Mouse (Mus musculus): ENCODE measurements at regions not wholly inside any gene's neighbourhood (a gene's known extent, or its start where the extent isn't known, plus 50 kb on each side); places are given as distances from the start of the nearest gene placed in this dataset.
"Not testable (repeated sequence)": the region's sequence is repeated elsewhere in the genome, so short reads cannot be mapped to it uniquely, and the experiment has no call there.

DNA sequence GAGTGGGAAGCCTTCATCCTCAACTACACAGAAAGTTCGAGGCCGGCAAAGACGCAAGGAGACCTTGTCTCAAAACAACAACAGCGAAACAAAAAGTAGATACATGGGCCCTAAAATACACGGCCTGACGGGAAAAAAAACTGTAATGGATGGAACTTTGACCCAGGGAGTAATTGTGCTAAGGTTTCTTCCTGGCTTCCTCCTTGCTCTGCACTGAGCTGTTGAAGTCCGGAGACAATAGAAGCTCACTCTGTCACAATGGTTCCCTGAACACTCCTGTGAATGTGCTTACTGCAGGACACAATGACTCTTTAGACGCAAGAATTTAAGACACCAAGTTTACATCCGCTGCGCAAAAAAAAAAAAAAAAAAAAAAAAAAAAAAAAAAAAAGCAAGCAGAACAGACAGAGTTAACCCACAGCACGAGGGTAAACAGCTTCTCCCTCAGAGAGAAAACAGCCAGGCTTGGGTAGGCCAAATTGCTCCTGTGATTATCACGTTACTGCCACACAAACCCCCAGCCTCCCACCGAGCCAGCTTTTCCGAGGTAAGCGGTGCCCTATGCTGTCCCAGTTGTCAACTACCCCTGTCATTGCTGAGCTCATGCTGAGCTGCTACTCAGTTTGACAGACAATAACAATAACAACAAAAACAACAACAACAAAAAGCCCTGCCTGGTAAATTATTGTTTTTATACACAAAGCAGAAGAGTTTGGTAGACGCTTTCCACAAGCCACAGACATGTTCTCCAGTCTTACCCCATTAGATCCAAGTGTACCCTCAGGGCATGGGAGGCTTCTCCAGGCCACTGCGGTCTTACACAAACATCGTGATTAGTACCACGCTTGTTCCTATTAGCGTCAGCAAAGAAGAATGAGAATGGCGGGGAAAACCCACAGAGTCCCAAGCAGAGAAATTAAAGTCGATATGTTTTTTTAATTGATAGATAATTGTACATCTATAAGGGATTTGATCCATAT, 77.7 kb upstream of the Jarid2 start:
- no peak for ATAC-seq (replicated peaks; ENCODE audit: low FRiP score, poor library complexity, severe bottlenecking)

DNA sequence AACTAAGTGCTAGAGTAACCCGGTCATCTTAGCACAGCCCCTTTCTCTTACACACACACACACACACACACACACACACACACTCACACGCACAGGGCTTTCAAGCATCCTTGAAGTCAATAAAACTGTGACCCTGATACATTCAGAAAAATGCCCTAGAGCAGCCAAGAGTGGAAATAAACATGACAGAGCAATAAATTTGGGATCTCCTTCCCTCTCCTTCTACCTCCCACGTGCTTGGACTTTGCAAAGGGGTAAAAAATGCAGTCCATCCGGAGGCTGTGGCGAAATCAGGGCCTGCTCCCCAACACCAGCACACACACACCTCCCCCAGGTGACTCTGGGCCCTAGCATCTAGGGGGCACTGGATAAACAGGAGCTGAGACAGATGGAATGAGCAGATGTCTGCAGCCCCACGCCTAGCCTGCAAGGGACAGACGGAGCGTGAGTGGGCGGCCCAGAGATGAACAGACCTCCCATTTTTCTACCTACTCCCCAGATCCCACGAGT, 71.3 kb upstream of the Jarid2 start:
- no peak for ATAC-seq (replicated peaks; ENCODE audit: low FRiP score, poor library complexity, severe bottlenecking)

DNA sequence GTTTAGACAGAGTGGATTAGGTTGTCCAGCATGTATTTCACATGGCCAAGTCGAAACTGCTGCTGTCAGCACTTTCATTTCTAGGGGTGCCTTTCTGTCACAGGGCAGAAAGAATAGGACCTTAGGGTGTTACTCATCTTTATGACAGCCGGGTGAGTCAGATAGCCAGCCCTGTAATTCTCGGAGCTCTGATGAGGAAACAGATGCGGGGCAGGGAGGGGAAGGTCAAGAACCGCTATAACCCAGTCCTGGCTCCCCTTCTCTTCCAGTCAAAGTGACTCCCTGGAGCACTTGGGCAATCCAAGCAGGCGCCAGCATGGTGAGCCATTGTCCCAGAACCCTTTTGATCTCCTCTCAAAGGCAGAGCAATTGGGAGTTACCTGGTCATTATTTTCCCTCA, 69.4 kb upstream of the Jarid2 start:
- ATAC-seq (replicated peaks; ENCODE audit: low FRiP score, poor library complexity, severe bottlenecking), result no peak

DNA sequence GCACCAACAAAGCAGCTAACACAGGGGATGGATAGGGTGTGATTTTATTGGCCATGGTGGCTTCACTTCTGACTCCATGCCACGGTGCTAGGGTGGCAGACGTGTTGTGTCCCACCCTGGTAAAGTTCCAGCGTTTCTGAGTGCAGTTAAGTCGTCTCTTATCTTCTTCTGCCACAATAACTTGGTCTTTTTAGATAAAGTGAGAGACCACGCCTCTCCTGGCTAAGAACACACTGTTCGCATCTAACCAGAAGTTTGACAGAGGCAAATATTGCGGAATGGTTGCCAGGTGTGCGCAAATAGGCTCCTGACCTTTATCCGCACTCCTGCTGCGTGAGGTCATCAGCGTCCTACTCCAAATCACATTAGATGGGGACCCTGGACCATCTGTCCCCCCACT, 66.2 kb upstream of the Jarid2 start:
- peak; percentile 88 for ATAC-seq (replicated peaks; ENCODE audit: low FRiP score, poor library complexity, severe bottlenecking)

DNA sequence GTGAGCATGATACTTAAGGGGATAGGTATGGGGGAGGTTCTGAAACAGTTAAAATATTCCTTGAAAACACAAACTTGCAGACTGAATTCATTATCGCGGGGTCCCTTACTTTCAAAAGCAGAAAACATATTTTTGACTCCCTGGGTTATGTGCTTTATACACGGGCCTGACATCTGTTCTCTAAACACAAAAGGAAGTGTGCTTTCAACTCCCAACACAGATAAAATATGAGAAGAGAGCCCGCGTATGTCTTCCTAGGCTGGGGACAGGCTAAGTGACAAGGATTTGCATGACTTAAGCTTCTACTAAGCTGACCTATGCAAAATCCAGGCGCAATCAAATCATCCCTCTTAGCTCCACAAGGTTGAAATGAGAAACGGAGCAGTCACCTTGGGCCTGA, 65.5 kb upstream of the Jarid2 start:
- no peak for ATAC-seq (replicated peaks; ENCODE audit: low FRiP score, poor library complexity, severe bottlenecking)

DNA sequence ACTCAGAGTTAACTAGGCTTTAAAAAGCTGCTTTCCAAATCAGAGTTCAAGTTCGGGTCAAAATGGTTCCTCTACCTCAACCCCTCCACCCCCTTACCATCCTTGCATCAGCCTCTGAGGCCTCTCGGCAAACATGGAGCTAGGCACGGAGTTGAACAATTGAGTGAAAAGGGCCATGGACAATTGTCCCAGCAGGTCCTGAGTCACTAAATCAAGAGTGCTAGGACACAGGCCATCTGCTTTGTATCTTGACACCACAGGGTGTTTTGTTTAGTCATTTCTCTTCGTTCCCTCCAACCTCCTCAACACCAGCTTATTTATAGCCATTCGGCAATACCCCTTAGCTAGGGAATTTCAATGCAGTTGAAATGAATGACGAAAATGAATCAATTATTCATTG, 59.5 kb upstream of the Jarid2 start:
- no peak for ATAC-seq (replicated peaks; ENCODE audit: low FRiP score, poor library complexity, severe bottlenecking)

DNA sequence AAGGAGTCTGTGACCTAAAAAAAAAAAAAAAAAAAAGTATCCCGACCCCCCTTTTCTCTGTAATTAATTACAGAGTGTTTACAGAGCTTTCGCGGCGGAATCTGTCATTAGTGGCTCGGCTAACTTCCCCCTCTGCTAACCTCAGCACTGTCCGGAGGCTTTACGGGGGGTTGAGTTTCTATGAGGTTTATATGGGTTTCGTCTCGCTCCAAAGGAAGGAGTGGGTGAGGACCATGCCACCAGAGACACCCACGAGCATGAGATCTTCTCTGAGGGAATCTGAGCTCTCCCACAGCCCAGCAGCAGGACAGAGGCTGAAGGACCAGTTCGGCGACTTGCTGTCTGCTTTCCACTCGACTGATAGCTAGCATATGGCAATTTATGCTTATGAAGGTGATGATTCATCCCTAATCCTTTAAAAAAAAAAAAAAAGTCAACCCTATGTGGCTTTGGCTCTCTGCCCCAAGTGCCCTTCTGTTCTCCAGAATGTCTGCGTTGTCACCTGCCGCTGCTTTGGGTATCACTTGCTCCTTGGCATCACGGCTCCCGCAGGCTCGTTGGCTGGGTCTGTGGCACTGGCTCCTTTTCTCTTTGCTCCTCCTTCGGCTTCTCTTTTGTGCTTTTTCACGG, 55.8 kb upstream of the Jarid2 start:
- ATAC-seq (replicated peaks; ENCODE audit: low FRiP score, poor library complexity, severe bottlenecking), result no peak

DNA sequence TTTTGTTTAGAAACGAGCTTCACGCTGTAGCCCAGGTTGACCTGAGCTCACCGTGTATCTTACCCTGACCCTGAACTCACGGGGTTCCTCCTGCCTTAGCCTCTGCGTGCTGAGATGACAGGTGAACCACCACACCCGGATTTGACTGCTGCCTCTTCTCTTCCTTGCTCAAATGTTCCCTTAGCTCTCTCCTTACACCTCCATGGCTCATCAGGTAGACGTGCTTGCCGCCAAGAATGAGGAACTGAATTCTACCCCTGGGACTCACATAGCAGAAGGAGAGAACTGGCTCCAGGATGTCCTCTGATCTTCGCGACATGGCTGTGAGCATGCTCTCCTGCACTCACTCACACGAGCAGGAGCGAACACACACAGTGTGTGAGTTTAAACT, 55.3 kb upstream of the Jarid2 start:
- no peak for ATAC-seq (replicated peaks; ENCODE audit: low FRiP score, poor library complexity, severe bottlenecking)

DNA sequence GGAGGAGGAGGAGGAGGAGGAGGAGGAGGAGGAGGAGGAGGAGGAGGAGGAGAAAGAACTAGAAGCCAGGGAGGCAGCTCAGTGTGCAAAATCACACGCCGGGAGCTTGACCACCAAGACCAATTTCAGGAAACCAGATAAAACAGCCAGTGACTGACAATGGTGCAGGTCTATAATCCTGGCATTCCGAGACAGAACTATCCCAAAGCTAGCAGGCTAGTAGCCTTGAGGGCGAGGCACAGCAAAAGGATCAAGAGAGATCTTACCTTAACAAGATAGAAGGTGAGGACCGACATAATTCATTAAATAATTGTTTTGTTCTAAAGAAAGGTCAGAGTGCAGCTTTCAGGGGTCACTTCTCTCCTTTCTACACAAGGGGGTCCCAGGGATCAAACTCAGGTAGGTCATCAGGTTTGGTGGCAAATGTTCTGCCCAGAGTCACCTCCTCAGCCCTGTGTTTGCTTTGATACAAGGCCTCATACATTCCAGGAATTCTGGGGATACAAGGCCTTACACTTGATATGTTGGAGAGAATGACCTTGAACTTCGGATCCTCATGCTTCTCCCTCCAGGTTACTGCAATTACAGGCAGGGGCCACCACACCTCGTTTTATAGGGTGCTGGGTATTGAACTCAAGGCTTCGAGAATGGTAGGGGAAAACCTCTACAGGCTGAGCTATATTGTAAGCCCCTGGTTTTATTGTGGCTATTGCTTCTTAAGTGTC, 54.2 kb upstream of the Jarid2 start:
- ATAC-seq (replicated peaks; ENCODE audit: low FRiP score, poor library complexity, severe bottlenecking), result no peak

DNA sequence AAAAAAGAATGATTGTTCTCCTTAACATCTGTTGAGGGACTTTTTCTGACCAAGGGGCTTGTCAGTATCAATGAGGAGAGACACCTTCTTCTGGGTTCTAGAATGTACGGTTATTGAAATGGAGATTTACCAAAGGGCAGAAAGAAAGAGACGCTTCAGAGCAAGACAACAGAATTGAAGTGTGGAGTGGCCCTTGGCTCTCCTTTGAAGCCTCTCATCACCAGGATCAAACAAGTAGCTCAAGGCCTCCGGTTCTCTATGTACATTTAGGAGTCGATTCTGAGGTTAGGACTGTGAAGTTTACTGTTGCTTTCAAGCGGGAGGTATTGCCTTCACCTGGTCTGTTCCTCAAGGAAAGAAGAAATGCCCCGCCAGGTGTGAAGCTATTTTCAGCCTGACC, 53.2 kb upstream of the Jarid2 start:
- ATAC-seq (replicated peaks; ENCODE audit: low FRiP score, poor library complexity, severe bottlenecking), result no peak

DNA sequence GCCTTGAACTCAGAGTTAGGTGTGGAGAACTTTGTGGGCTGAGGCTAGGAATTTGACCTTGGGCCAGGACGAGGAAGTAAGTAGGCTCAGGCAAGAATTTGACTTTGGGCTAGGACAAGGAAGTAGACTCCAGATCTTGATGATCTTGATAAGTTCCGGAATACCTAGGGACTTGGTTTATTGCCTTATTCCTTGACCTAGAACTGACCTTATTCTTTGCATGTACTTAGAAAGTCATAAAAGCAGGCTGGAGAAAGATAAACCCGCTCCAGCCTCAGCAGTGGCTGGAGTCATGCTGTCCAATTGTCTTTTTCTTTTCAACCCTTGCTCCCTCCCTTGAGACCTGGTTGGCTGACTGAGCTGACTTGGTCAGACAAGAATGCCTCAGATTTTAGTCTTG, 51.2 kb upstream of the Jarid2 start:
- no peak for ATAC-seq (replicated peaks; ENCODE audit: low FRiP score, poor library complexity, severe bottlenecking)

DNA sequence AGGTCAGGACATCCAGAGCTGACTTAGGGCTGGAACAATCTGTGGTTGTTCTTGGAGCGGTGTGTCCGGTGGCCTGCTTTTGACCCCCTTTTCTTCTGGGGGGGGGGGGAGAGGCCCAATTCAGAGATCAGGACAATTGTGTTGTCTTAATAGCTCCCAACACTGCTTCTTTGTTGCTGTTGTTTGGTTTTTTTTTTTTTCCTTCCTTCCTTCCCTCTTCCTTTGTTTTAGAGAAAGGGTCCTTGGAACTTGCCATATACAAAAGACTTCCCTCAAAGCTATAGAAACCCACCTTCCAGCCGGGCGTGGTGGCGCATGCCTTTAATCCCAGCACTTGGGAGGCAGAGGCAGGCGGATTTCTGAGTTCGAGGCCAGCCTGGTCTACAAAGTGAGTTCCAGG, 49.8 kb upstream of the Jarid2 start:
- not testable (repeated sequence) for ATAC-seq (replicated peaks; ENCODE audit: low FRiP score, poor library complexity, severe bottlenecking)
